Mouse (Mus musculus): ENCODE data around the gene Aff1. TPM values are rescaled to one million over a fixed set of nuclear protein-coding genes. Genes with fewer than 3 reads are reported as not detected.

The Aff1 gene
- polyA plus RNA-seq, 1 experiment from 2014 or later, result 9.1 TPM

GRCm38 (mm10) chr5:103735411-103736112 is 43.4 kb downstream of the Aff1 start:
- H3K4me2 ChIP-seq (ENCODE audit: low read depth, severe bottlenecking), result no peak overlapping the region
- no peak overlapping the region for H3K27ac ChIP-seq (replicated peaks; ENCODE audit: low read depth, low read length)
- peaks cover 6% of the 10 kb centered on the region for H3K4me1 ChIP-seq (ENCODE audit: control insufficient read depth, insufficient read depth, low read length)
- 72% methylated on average over 5 of the region's 5 CpGs for WGBS
- DNase-seq (ENCODE audit: low spot score) (no peak), ATAC-seq (ENCODE audit: insufficient number of reproducible peaks, low FRiP score, low TSS enrichment, low read depth) (no peak)
- no peaks in the 10 kb centered on the region for H3K9me3 ChIP-seq (ENCODE audit: control insufficient read depth, low read length)
- no peak overlapping the region for H3K4me3 ChIP-seq (ENCODE audit: low read depth, low read length)
- no peaks in the 10 kb centered on the region for H3K27me3 ChIP-seq (ENCODE audit: control insufficient read depth, insufficient read depth, low read length)
- no peak overlapping the region for H3K9ac ChIP-seq (ENCODE audit: low read length)
- H3K36me3 ChIP-seq (ENCODE audit: control insufficient read depth, insufficient read depth, low read length), result no peaks in the 10 kb centered on the region

- Histone ChIP-seq H3K27ac (replicated peaks; ENCODE audit: low read depth, low read length) (no peak overlapping the region), H3K36me3 (ENCODE audit: control insufficient read depth, insufficient read depth, low read length) (no peaks in the 10 kb centered on the region), H3K4me2 (ENCODE audit: low read depth, severe bottlenecking) (no peak overlapping the region), H3K4me3 (ENCODE audit: low read depth, low read length) (no peak overlapping the region), H3K4me1 (ENCODE audit: control insufficient read depth, insufficient read depth, low read length) (no peaks in the 10 kb centered on the region; the same call in none of the 2 replicates), H3K9ac (ENCODE audit: low read length) (no peak overlapping the region), H3K9me3 (ENCODE audit: control insufficient read depth, low read length) (no peaks in the 10 kb centered on the region), H3K27me3 (ENCODE audit: control insufficient read depth, insufficient read depth, low read length) (no peaks in the 10 kb centered on the region)
- 72% methylated on average over 6 of the region's 6 CpGs for WGBS
- DNase-seq (ENCODE audit: low spot score) (no peak), ATAC-seq (ENCODE audit: insufficient number of reproducible peaks, low FRiP score, low TSS enrichment, low read depth) (no peak)
Measured at GRCm38 (mm10) chr5:103736553-103737207, 44.5 kb downstream of the Aff1 start.

- Histone ChIP-seq H3K9ac (ENCODE audit: low read length) (no peak overlapping the region), H3K9me3 (ENCODE audit: control insufficient read depth, low read length) (no peaks in the 10 kb centered on the region), H3K27me3 (ENCODE audit: control insufficient read depth, insufficient read depth, low read length) (no peaks in the 10 kb centered on the region), H3K4me1 (ENCODE audit: control insufficient read depth, insufficient read depth, low read length) (no peaks in the 10 kb centered on the region; the same call in none of the 2 replicates), H3K4me3 (ENCODE audit: low read depth, low read length) (no peak overlapping the region), H3K36me3 (ENCODE audit: control insufficient read depth, insufficient read depth, low read length) (no peaks in the 10 kb centered on the region), H3K4me2 (ENCODE audit: low read depth, severe bottlenecking) (no peak overlapping the region), H3K27ac (replicated peaks; ENCODE audit: low read depth, low read length) (no peak overlapping the region)
- WGBS, result 59% methylated on average over 26 of the region's 26 CpGs
- ATAC-seq (ENCODE audit: insufficient number of reproducible peaks, low FRiP score, low TSS enrichment, low read depth) (no peak), DNase-seq (ENCODE audit: low spot score) (no peak)
Measured at GRCm38 (mm10) chr5:103737208-103738066, 45.3 kb downstream of the Aff1 start.

- 78% methylated on average over 5 of the region's 5 CpGs for WGBS
- no peak overlapping the region for H3K27ac ChIP-seq (replicated peaks; ENCODE audit: low read depth, low read length)
Measured at GRCm38 (mm10) chr5:103738509-103738908, 46.3 kb downstream of the Aff1 start.

GRCm38 (mm10) chr5:103739163-103739562 is 47.0 kb downstream of the Aff1 start:
- no peak for ATAC-seq (ENCODE audit: insufficient number of reproducible peaks, low FRiP score, low TSS enrichment, low read depth)
- WGBS, result 95% methylated on average over 5 of the region's 5 CpGs
- Histone ChIP-seq H3K27me3 (ENCODE audit: control insufficient read depth, insufficient read depth, low read length) (no peaks in the 10 kb centered on the region), H3K4me2 (ENCODE audit: low read depth, severe bottlenecking) (no peak overlapping the region), H3K9ac (ENCODE audit: low read length) (no peak overlapping the region), H3K27ac (replicated peaks; ENCODE audit: low read depth, low read length) (no peak overlapping the region), H3K4me1 (ENCODE audit: control insufficient read depth, insufficient read depth, low read length) (no peaks in the 10 kb centered on the region; the same call in none of the 2 replicates), H3K4me3 (ENCODE audit: low read depth, low read length) (no peak overlapping the region), H3K36me3 (ENCODE audit: control insufficient read depth, insufficient read depth, low read length) (no peaks in the 10 kb centered on the region), H3K9me3 (ENCODE audit: control insufficient read depth, low read length) (no peaks in the 10 kb centered on the region)
- DNase-seq (ENCODE audit: low spot score), result no peak

More at GRCm38 (mm10) chr5:103738509-103738908, 46.3 kb downstream of the Aff1 start:
- H3K27me3 ChIP-seq (ENCODE audit: control insufficient read depth, insufficient read depth, low read length), result no peaks in the 10 kb centered on the region
- H3K36me3 ChIP-seq (ENCODE audit: control insufficient read depth, insufficient read depth, low read length), result no peaks in the 10 kb centered on the region
- no peak overlapping the region for H3K4me2 ChIP-seq (ENCODE audit: low read depth, severe bottlenecking)
- H3K4me1 ChIP-seq (ENCODE audit: control insufficient read depth, insufficient read depth, low read length), result no peaks in the 10 kb centered on the region; the same call in none of the 2 replicates
- no peak for DNase-seq (ENCODE audit: low spot score)
- H3K9me3 ChIP-seq (ENCODE audit: control insufficient read depth, low read length), result no peaks in the 10 kb centered on the region
- H3K4me3 ChIP-seq (ENCODE audit: low read depth, low read length), result no peak overlapping the region
- no peak for ATAC-seq (ENCODE audit: insufficient number of reproducible peaks, low FRiP score, low TSS enrichment, low read depth)
- H3K9ac ChIP-seq (ENCODE audit: low read length), result no peak overlapping the region

- DNase-seq (ENCODE audit: low spot score) (no peak), ATAC-seq (ENCODE audit: insufficient number of reproducible peaks, low FRiP score, low TSS enrichment, low read depth) (no peak)
- Histone ChIP-seq H3K4me2 (ENCODE audit: low read depth, severe bottlenecking) (no peak overlapping the region), H3K27ac (replicated peaks; ENCODE audit: low read depth, low read length) (no peak overlapping the region), H3K9me3 (ENCODE audit: control insufficient read depth, low read length) (no peaks in the 10 kb centered on the region), H3K9ac (ENCODE audit: low read length) (no peak overlapping the region), H3K27me3 (ENCODE audit: control insufficient read depth, insufficient read depth, low read length) (no peaks in the 10 kb centered on the region), H3K4me3 (ENCODE audit: low read depth, low read length) (no peak overlapping the region), H3K36me3 (ENCODE audit: control insufficient read depth, insufficient read depth, low read length) (no peaks in the 10 kb centered on the region), H3K4me1 (ENCODE audit: control insufficient read depth, insufficient read depth, low read length) (no peaks in the 10 kb centered on the region; the same call in none of the 2 replicates)
- 74% methylated on average over 5 of the region's 5 CpGs for WGBS
Measured at GRCm38 (mm10) chr5:103740093-103740902, 48.1 kb downstream of the Aff1 start.

- Histone ChIP-seq H3K36me3 (ENCODE audit: control insufficient read depth, insufficient read depth, low read length) (no peaks in the 10 kb centered on the region), H3K4me3 (ENCODE audit: low read depth, low read length) (no peak overlapping the region), H3K4me1 (ENCODE audit: control insufficient read depth, insufficient read depth, low read length) (no peaks in the 10 kb centered on the region; the same call in none of the 2 replicates), H3K9me3 (ENCODE audit: control insufficient read depth, low read length) (no peaks in the 10 kb centered on the region), H3K9ac (ENCODE audit: low read length) (no peak overlapping the region), H3K4me2 (ENCODE audit: low read depth, severe bottlenecking) (no peak overlapping the region), H3K27ac (replicated peaks; ENCODE audit: low read depth, low read length) (no peak overlapping the region), H3K27me3 (ENCODE audit: control insufficient read depth, insufficient read depth, low read length) (no peaks in the 10 kb centered on the region)
- 81% methylated on average over 1 of the region's 1 CpGs for WGBS
- ATAC-seq (ENCODE audit: insufficient number of reproducible peaks, low FRiP score, low TSS enrichment, low read depth) (no peak), DNase-seq (ENCODE audit: low spot score) (no peak)
Measured at GRCm38 (mm10) chr5:103740903-103741246, 48.7 kb downstream of the Aff1 start.

GRCm38 (mm10) chr5:103741443-103741842 is 49.3 kb downstream of the Aff1 start:
- Histone ChIP-seq H3K27me3 (ENCODE audit: control insufficient read depth, insufficient read depth, low read length) (no peaks in the 10 kb centered on the region), H3K4me2 (ENCODE audit: low read depth, severe bottlenecking) (no peak overlapping the region), H3K9me3 (ENCODE audit: control insufficient read depth, low read length) (no peaks in the 10 kb centered on the region), H3K4me3 (ENCODE audit: low read depth, low read length) (no peak overlapping the region), H3K4me1 (ENCODE audit: control insufficient read depth, insufficient read depth, low read length) (no peaks in the 10 kb centered on the region; the same call in none of the 2 replicates), H3K36me3 (ENCODE audit: control insufficient read depth, insufficient read depth, low read length) (no peaks in the 10 kb centered on the region), H3K9ac (ENCODE audit: low read length) (no peak overlapping the region), H3K27ac (replicated peaks; ENCODE audit: low read depth, low read length) (no peak overlapping the region)
- ATAC-seq (ENCODE audit: insufficient number of reproducible peaks, low FRiP score, low TSS enrichment, low read depth), result no peak
- WGBS, result 86% methylated on average over 1 of the region's 1 CpGs
- no peak for DNase-seq (ENCODE audit: low spot score)
